Mouse (Mus musculus): ENCODE results near the gene Sap30.

Gene Sap30

DNA sequence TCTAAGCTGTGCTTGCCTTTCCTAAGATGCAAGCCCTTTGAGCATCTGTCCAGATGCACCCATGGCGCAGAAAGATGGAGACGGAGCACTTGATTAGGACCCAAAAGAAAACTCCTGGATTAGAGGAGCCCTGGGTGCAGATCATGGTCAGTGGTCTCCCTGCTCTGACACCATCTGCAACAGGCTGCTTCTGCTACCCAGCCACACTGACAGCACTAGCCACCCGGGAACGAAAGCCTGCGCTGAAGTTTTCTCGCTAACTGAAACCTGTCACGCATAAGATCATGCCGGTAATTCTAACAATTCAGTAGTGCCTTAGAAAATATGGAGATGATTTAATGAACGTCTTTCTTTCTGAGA, 51.2 kb downstream of the Sap30 start:
- no peak for DNase-seq (ENCODE audit: low read depth, low spot score)

DNA sequence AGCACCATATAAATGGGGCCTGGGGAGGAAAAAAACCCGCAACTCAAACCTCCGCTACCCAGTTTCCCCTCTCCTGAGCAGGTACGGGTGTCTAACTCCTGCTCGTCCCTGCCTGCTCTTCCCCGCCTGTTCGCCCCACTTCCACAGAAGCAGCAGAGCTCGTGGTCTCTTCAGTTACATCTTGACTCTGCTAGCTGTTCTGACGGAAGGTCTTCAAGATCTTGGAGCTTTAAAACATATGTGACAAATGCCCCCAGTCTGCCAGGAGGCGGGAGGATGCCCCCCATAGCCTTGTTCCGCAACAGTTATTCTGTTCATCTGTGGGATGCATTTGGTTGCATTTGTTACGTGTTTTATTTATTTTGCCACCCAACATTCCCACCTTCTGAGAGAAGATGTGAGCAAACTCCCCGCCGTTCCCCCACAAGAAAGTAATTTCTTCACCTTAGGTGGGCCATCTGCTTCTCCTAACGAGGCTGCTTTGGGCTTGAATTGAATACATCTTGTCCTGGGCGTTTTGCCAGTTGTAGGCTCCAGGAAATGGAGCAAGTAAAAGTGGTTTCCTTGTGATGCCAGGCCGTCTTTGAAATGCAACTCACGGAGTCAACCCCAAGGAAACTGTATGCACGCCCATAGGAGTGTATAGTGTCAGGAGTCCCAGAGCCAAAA, 51.8 kb downstream of the Sap30 start:
- peak; percentile 33 for DNase-seq (ENCODE audit: low read depth, low spot score)

DNA sequence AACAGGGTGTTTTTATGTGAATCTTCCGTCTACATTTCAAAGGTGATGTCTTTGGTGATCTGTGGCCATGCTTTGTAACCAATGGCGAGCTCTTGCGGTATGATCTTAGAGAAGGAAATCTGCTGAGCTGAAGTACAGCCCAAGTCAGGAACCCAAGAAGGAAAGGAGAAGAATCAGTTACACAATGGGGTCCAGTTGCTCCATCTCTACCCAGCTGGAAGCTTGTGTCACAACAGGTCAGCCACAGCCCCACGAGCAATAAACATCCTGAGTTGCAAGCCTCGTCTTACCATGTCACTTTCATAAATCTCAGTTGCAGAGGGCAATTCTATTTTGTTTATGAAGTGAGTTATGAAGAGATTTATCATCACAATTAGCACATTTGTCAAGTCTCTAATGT, 54.9 kb downstream of the Sap30 start:
- DNase-seq (ENCODE audit: low read depth, low spot score), result no peak
